Mouse (Mus musculus): ENCODE data around the gene Fbxo27. TPM values are rescaled to one million over a fixed set of nuclear protein-coding genes. Genes with fewer than 3 reads are reported as not detected.
A peak's percentile ranks its signal among the peaks of the same experiment; 100 is the strongest.

Gene Fbxo27
- polyA plus RNA-seq, 1 experiment = 1.1 TPM

- TF ChIP-seq POLR2A (IDR thresholded peaks at IDR 0.05; ENCODE audit: low read depth, low read length) = no peak
- no peak for TF ChIP-seq CTCF (conservative IDR thresholded peaks at IDR 0.05; ENCODE audit: insufficient read depth, insufficient read length, low read depth, low read length)
- Histone ChIP-seq H3K4me1 (ENCODE audit: control insufficient read depth, insufficient read depth, low read length) (no peaks in the 10 kb centered on the region), H3K36me3 (ENCODE audit: control insufficient read depth, insufficient read depth, low read length) (no peaks in the 10 kb centered on the region), H3K27ac (ENCODE audit: insufficient read depth, low read depth, low read length) (no peak overlapping the region), H3K4me3 (ENCODE audit: insufficient read depth, low read depth, low read length) (no peak overlapping the region), H3K27me3 (replicated peaks; ENCODE audit: control insufficient read depth, insufficient read depth, low read length) (no peaks in the 10 kb centered on the region)
- WGBS = 45% methylated on average over 9 of the region's 9 CpGs
- no peak for DNase-seq
Observed at GRCm38 (mm10) chr7:28702601-28703143, 10.0 kb downstream of the Fbxo27 start.

- H3K36me3 ChIP-seq (ENCODE audit: control insufficient read depth, insufficient read depth, low read length) = no peaks in the 10 kb centered on the region
- no peak for DNase-seq
- TF ChIP-seq POLR2A (IDR thresholded peaks at IDR 0.05; ENCODE audit: low read depth, low read length) (no peak), CTCF (conservative IDR thresholded peaks at IDR 0.05; ENCODE audit: insufficient read depth, insufficient read length, low read depth, low read length) (no peak)
- no peak overlapping the region for H3K27ac ChIP-seq (ENCODE audit: insufficient read depth, low read depth, low read length)
- no peaks in the 10 kb centered on the region for H3K4me1 ChIP-seq (ENCODE audit: control insufficient read depth, insufficient read depth, low read length)
- no peak overlapping the region for H3K4me3 ChIP-seq (ENCODE audit: insufficient read depth, low read depth, low read length)
- H3K27me3 ChIP-seq (replicated peaks; ENCODE audit: control insufficient read depth, insufficient read depth, low read length) = no peaks in the 10 kb centered on the region
Observed at GRCm38 (mm10) chr7:28709454-28709853, 16.8 kb downstream of the Fbxo27 start.

- TF ChIP-seq CTCF (conservative IDR thresholded peaks at IDR 0.05; ENCODE audit: insufficient read depth, insufficient read length, low read depth, low read length) = 0 out of 2 replicates have a peak, but pooled peaks have one; percentile 13
- TF ChIP-seq POLR2A (IDR thresholded peaks at IDR 0.05; ENCODE audit: low read depth, low read length) = no peak
- DNase-seq = no peak
- WGBS = 66% methylated on average over 3 of the region's 3 CpGs
- H3K27ac ChIP-seq (ENCODE audit: insufficient read depth, low read depth, low read length) = no peak overlapping the region
- H3K27me3 ChIP-seq (replicated peaks; ENCODE audit: control insufficient read depth, insufficient read depth, low read length) = no peaks in the 10 kb centered on the region
- H3K4me1 ChIP-seq (ENCODE audit: control insufficient read depth, insufficient read depth, low read length) = no peaks in the 10 kb centered on the region
- no peak overlapping the region for H3K4me3 ChIP-seq (ENCODE audit: insufficient read depth, low read depth, low read length)
- no peaks in the 10 kb centered on the region for H3K36me3 ChIP-seq (ENCODE audit: control insufficient read depth, insufficient read depth, low read length)
Observed at GRCm38 (mm10) chr7:28710962-28711361, 18.3 kb downstream of the Fbxo27 start.

GRCm38 (mm10) chr7:28714667-28715066 is 22.0 kb downstream of the Fbxo27 start:
- Histone ChIP-seq H3K27ac (ENCODE audit: insufficient read depth, low read depth, low read length) (no peak overlapping the region), H3K27me3 (replicated peaks; ENCODE audit: control insufficient read depth, insufficient read depth, low read length) (no peaks in the 10 kb centered on the region), H3K4me1 (ENCODE audit: control insufficient read depth, insufficient read depth, low read length) (no peaks in the 10 kb centered on the region), H3K4me3 (ENCODE audit: insufficient read depth, low read depth, low read length) (no peak overlapping the region), H3K36me3 (ENCODE audit: control insufficient read depth, insufficient read depth, low read length) (no peaks in the 10 kb centered on the region)
- 80% methylated on average over 5 of the region's 5 CpGs for WGBS
- TF ChIP-seq CTCF (conservative IDR thresholded peaks at IDR 0.05; ENCODE audit: insufficient read depth, insufficient read length, low read depth, low read length) = no peak
- no peak for TF ChIP-seq POLR2A (IDR thresholded peaks at IDR 0.05; ENCODE audit: low read depth, low read length)
- DNase-seq = no peak

- TF ChIP-seq POLR2A (IDR thresholded peaks at IDR 0.05; ENCODE audit: low read depth, low read length) = no peak
- TF ChIP-seq CTCF (conservative IDR thresholded peaks at IDR 0.05; ENCODE audit: insufficient read depth, insufficient read length, low read depth, low read length) = 0 out of 2 replicates have a peak, but pooled peaks have one; percentile 2
- H3K36me3 ChIP-seq (ENCODE audit: control insufficient read depth, insufficient read depth, low read length) = no peaks in the 10 kb centered on the region
- 99% methylated on average over 2 of the region's 2 CpGs for WGBS
Observed at GRCm38 (mm10) chr7:28715598-28715997, 22.9 kb downstream of the Fbxo27 start.

GRCm38 (mm10) chr7:28716590-28717281 is 24.1 kb downstream of the Fbxo27 start, which contains the start of gene Fbxo17:
TSS of gene Fbxo17 (plus strand) at chr7:28716804.
- Histone ChIP-seq H3K36me3 (ENCODE audit: control insufficient read depth, insufficient read depth, low read length) (no peaks in the 10 kb centered on the region), H3K4me1 (ENCODE audit: control insufficient read depth, insufficient read depth, low read length) (no peaks in the 10 kb centered on the region), H3K27me3 (replicated peaks; ENCODE audit: control insufficient read depth, insufficient read depth, low read length) (no peaks in the 10 kb centered on the region), H3K4me3 (ENCODE audit: insufficient read depth, low read depth, low read length) (peak within 1 kb of the TSS; percentile 59), H3K27ac (ENCODE audit: insufficient read depth, low read depth, low read length) (no peak within 1 kb of the TSS)
- DNase-seq = peak; percentile 48
- 5% methylated on average over 36 of the region's 36 CpGs for WGBS
- TF ChIP-seq POLR2A (IDR thresholded peaks at IDR 0.05; ENCODE audit: low read depth, low read length) (no peak), CTCF (conservative IDR thresholded peaks at IDR 0.05; ENCODE audit: insufficient read depth, insufficient read length, low read depth, low read length) (0 out of 2 replicates have a peak, but pooled peaks have one; percentile 13)

More at GRCm38 (mm10) chr7:28715598-28715997, 22.9 kb downstream of the Fbxo27 start:
- no peak for DNase-seq
- no peaks in the 10 kb centered on the region for H3K4me1 ChIP-seq (ENCODE audit: control insufficient read depth, insufficient read depth, low read length)
- H3K27ac ChIP-seq (ENCODE audit: insufficient read depth, low read depth, low read length) = no peak overlapping the region
- no peak overlapping the region for H3K4me3 ChIP-seq (ENCODE audit: insufficient read depth, low read depth, low read length)
- H3K27me3 ChIP-seq (replicated peaks; ENCODE audit: control insufficient read depth, insufficient read depth, low read length) = no peaks in the 10 kb centered on the region

- Histone ChIP-seq H3K27me3 (replicated peaks; ENCODE audit: control insufficient read depth, insufficient read depth, low read length) (no peaks in the 10 kb centered on the region), H3K4me1 (ENCODE audit: control insufficient read depth, insufficient read depth, low read length) (no peaks in the 10 kb centered on the region), H3K4me3 (ENCODE audit: insufficient read depth, low read depth, low read length) (no peak overlapping the region), H3K36me3 (ENCODE audit: control insufficient read depth, insufficient read depth, low read length) (no peaks in the 10 kb centered on the region), H3K27ac (ENCODE audit: insufficient read depth, low read depth, low read length) (no peak overlapping the region)
- WGBS = 86% methylated on average over 10 of the region's 10 CpGs
- no peak for TF ChIP-seq POLR2A (IDR thresholded peaks at IDR 0.05; ENCODE audit: low read depth, low read length)
- TF ChIP-seq CTCF (conservative IDR thresholded peaks at IDR 0.05; ENCODE audit: insufficient read depth, insufficient read length, low read depth, low read length) = no peak
- DNase-seq = no peak
Observed at GRCm38 (mm10) chr7:28717726-28718125, 25.1 kb downstream of the Fbxo27 start.

All from kidney, adult 2 months (tissue).